Mouse (Mus musculus): Measurements from ENCODE around the gene Sf3a2. TPM values are rescaled to one million over a fixed set of nuclear protein-coding genes. Genes with fewer than 3 reads are reported as not detected.
"Not testable (repeated sequence)": the region's sequence is repeated elsewhere in the genome, so short reads cannot be mapped to it uniquely, and the experiment has no call there.

Gene Sf3a2
- polyA plus RNA-seq, 1 experiment, result 94.6 TPM

GRCm38 (mm10) chr10:80824827-80825226 lies 26.8 kb downstream of the Sf3a2 start:
- Histone ChIP-seq H3K4me3 (ENCODE audit: control insufficient read depth, insufficient read depth, low read length) (no peak overlapping the region), H3K36me3 (ENCODE audit: control insufficient read depth, insufficient read depth, low read length) (peaks cover 8% of the 10 kb centered on the region), H3K27me3 (ENCODE audit: control insufficient read depth, insufficient read depth, low read length) (no peaks in the 10 kb centered on the region), H3K4me1 (replicated peaks; ENCODE audit: control insufficient read depth, insufficient read depth, low read length) (peaks cover 21% of the 10 kb centered on the region), H3K27ac (ENCODE audit: control insufficient read depth, insufficient read depth, low read length) (peak overlapping the region; percentile 92; the same call in 1 of the 2 replicates)
- no peak for TF ChIP-seq POLR2A (IDR thresholded peaks at IDR 0.05; ENCODE audit: control insufficient read depth, extremely low read depth, insufficient read depth, low read length, poor library complexity)
- no peak for TF ChIP-seq CTCF (IDR thresholded peaks at IDR 0.05; ENCODE audit: borderline replicate concordance, control insufficient read depth, extremely low read depth, insufficient read depth, low read length, poor library complexity)
- 38% methylated on average over 2 of the region's 2 CpGs for WGBS
- no peak for DNase-seq

GRCm38 (mm10) chr10:80826151-80827062 lies 28.4 kb downstream of the Sf3a2 start, which contains the start of gene Oaz1:
Gene Oaz1 (plus strand): TSS chr10:80826656.
- H3K27ac ChIP-seq (ENCODE audit: control insufficient read depth, insufficient read depth, low read length), result peak within 1 kb of the TSS; percentile 70
- DNase-seq, result peak; percentile 98
- no peaks in the 10 kb centered on the region for H3K27me3 ChIP-seq (ENCODE audit: control insufficient read depth, insufficient read depth, low read length)
- 0 out of 2 replicates have a peak, but pooled peaks have one; percentile 44 for TF ChIP-seq CTCF (IDR thresholded peaks at IDR 0.05; ENCODE audit: borderline replicate concordance, control insufficient read depth, extremely low read depth, insufficient read depth, low read length, poor library complexity)
- peak; percentile 78; the same call in 1 of the 2 replicates for TF ChIP-seq POLR2A (IDR thresholded peaks at IDR 0.05; ENCODE audit: control insufficient read depth, extremely low read depth, insufficient read depth, low read length, poor library complexity)
- peak within 1 kb of the TSS; percentile 78 for H3K4me3 ChIP-seq (ENCODE audit: control insufficient read depth, insufficient read depth, low read length)
- WGBS, result under 1% methylated on average over 82 of the region's 82 CpGs
- H3K4me1 ChIP-seq (replicated peaks; ENCODE audit: control insufficient read depth, insufficient read depth, low read length), result peaks cover 21% of the 10 kb centered on the region
- H3K36me3 ChIP-seq (ENCODE audit: control insufficient read depth, insufficient read depth, low read length), result peaks cover 10% of the 10 kb centered on the region

GRCm38 (mm10) chr10:80827063-80827869 lies 29.3 kb downstream of the Sf3a2 start:
- Histone ChIP-seq H3K4me1 (replicated peaks; ENCODE audit: control insufficient read depth, insufficient read depth, low read length) (peaks cover 21% of the 10 kb centered on the region), H3K27ac (ENCODE audit: control insufficient read depth, insufficient read depth, low read length) (no peak overlapping the region), H3K36me3 (ENCODE audit: control insufficient read depth, insufficient read depth, low read length) (peaks cover 10% of the 10 kb centered on the region), H3K27me3 (ENCODE audit: control insufficient read depth, insufficient read depth, low read length) (no peaks in the 10 kb centered on the region), H3K4me3 (ENCODE audit: control insufficient read depth, insufficient read depth, low read length) (peak overlapping the region; percentile 78)
- TF ChIP-seq POLR2A (IDR thresholded peaks at IDR 0.05; ENCODE audit: control insufficient read depth, extremely low read depth, insufficient read depth, low read length, poor library complexity) (no peak), CTCF (IDR thresholded peaks at IDR 0.05; ENCODE audit: borderline replicate concordance, control insufficient read depth, extremely low read depth, insufficient read depth, low read length, poor library complexity) (no peak)
- DNase-seq, result no peak
- WGBS, result 3% methylated on average over 29 of the region's 29 CpGs

GRCm38 (mm10) chr10:80827870-80828420 lies 29.9 kb downstream of the Sf3a2 start:
- peaks cover 10% of the 10 kb centered on the region for H3K36me3 ChIP-seq (ENCODE audit: control insufficient read depth, insufficient read depth, low read length)
- H3K4me3 ChIP-seq (ENCODE audit: control insufficient read depth, insufficient read depth, low read length), result peak overlapping the region; percentile 78
- TF ChIP-seq CTCF (IDR thresholded peaks at IDR 0.05; ENCODE audit: borderline replicate concordance, control insufficient read depth, extremely low read depth, insufficient read depth, low read length, poor library complexity) (no peak), POLR2A (IDR thresholded peaks at IDR 0.05; ENCODE audit: control insufficient read depth, extremely low read depth, insufficient read depth, low read length, poor library complexity) (no peak)
- no peak overlapping the region for H3K27ac ChIP-seq (ENCODE audit: control insufficient read depth, insufficient read depth, low read length)
- H3K4me1 ChIP-seq (replicated peaks; ENCODE audit: control insufficient read depth, insufficient read depth, low read length), result peaks cover 21% of the 10 kb centered on the region
- H3K27me3 ChIP-seq (ENCODE audit: control insufficient read depth, insufficient read depth, low read length), result no peaks in the 10 kb centered on the region
- 63% methylated on average over 10 of the region's 10 CpGs for WGBS
- no peak for DNase-seq

- WGBS, result 82% methylated on average over 9 of the region's 9 CpGs
- not testable (repeated sequence) for H3K27me3 ChIP-seq (ENCODE audit: control insufficient read depth, insufficient read depth, low read length); H3K27ac ChIP-seq (ENCODE audit: control insufficient read depth, insufficient read depth, low read length); DNase-seq; H3K4me3 ChIP-seq (ENCODE audit: control insufficient read depth, insufficient read depth, low read length)
- H3K36me3 ChIP-seq (ENCODE audit: control insufficient read depth, insufficient read depth, low read length), result peaks cover 10% of the 10 kb centered on the region
- peaks cover 21% of the 10 kb centered on the region for H3K4me1 ChIP-seq (replicated peaks; ENCODE audit: control insufficient read depth, insufficient read depth, low read length)
These were observed 30.6 kb downstream of the Sf3a2 start for GRCm38 (mm10) chr10:80828587-80828986.

Measured in thymus, adult 2 months (tissue).